Mouse (Mus musculus) limb, embryonic 15.5 days (tissue): Measurements from ENCODE around the gene Cela2a. TPM values are rescaled to one million over a fixed set of nuclear protein-coding genes. Genes with fewer than 3 reads are reported as not detected.
A peak's percentile ranks its signal among the peaks of the same experiment; 100 is the strongest.

Experiments used
- ATAC-seq: fragments of 200-750 bp; cut with Nextera tagmentation; 2 replicates; pipeline ENCODE4 v1.8.0; 2017; ENCODE audit warnings: low read depth, moderate TSS enrichment; ENCODE audit not compliant: insufficient number of reproducible peaks, low FRiP score, low TSS enrichment
- H3K27ac ChIP-seq: fragments of 300-500 bp; sonication (generic); 2 replicates; pipeline ENCODE4 v1.5.1; 2015; ENCODE audit warnings: moderate library complexity, mild to moderate bottlenecking, inconsistent platforms
- H3K27me3 ChIP-seq: fragments of 300-500 bp; sonication (generic); 2 replicates; pipeline ENCODE4 v1.6.1; 2015; ENCODE audit warnings: inconsistent platforms
- H3K36me3 ChIP-seq: fragments of 300-500 bp; sonication (generic); 2 replicates; pipeline ENCODE4 v1.6.1; 2015; ENCODE audit warnings: inconsistent platforms
- H3K4me1 ChIP-seq: fragments of 300-500 bp; sonication (generic); 2 replicates; pipeline ENCODE4 v1.6.1; 2015; ENCODE audit warnings: inconsistent platforms
- H3K4me2 ChIP-seq: fragments of 300-500 bp; sonication (generic); 2 replicates; pipeline ENCODE4 v1.6.1; 2015; ENCODE audit warnings: mild to moderate bottlenecking, inconsistent platforms
- H3K4me3 ChIP-seq: fragments of 300-500 bp; sonication (generic); 2 replicates; pipeline ENCODE4 v1.5.1; 2015; ENCODE audit warnings: mild to moderate bottlenecking, inconsistent platforms
- H3K9ac ChIP-seq: fragments of 300-500 bp; sonication (generic); 2 replicates; pipeline ENCODE4 v1.6.1; 2015; ENCODE audit warnings: inconsistent platforms
- H3K9me3 ChIP-seq: fragments of 300-500 bp; sonication (generic); 2 replicates; pipeline ENCODE4 v1.6.1; 2016; ENCODE audit warnings: inconsistent platforms
- WGBS: fragments of 180-500 bp; shearing (Covaris S2); methylation state at CpG from one replicate; pipeline ENCODE4 v1.1.7; 2015; 5-methylcytosine and 5-hydroxymethylcytosine counted together
- polyA plus RNA-seq: library from polyadenylated mRNA; unstranded; fragments of >200 nt; fragmentation: Nextera tagmentation; extraction: Ambion mirVana; gene quantifications from 2 replicates; pipeline ENCODE4 v1.2.1, GENCODE M21; 2015

The Cela2a gene
- polyA plus RNA-seq, 1 experiment from 2014 or later: not detected

DNA sequence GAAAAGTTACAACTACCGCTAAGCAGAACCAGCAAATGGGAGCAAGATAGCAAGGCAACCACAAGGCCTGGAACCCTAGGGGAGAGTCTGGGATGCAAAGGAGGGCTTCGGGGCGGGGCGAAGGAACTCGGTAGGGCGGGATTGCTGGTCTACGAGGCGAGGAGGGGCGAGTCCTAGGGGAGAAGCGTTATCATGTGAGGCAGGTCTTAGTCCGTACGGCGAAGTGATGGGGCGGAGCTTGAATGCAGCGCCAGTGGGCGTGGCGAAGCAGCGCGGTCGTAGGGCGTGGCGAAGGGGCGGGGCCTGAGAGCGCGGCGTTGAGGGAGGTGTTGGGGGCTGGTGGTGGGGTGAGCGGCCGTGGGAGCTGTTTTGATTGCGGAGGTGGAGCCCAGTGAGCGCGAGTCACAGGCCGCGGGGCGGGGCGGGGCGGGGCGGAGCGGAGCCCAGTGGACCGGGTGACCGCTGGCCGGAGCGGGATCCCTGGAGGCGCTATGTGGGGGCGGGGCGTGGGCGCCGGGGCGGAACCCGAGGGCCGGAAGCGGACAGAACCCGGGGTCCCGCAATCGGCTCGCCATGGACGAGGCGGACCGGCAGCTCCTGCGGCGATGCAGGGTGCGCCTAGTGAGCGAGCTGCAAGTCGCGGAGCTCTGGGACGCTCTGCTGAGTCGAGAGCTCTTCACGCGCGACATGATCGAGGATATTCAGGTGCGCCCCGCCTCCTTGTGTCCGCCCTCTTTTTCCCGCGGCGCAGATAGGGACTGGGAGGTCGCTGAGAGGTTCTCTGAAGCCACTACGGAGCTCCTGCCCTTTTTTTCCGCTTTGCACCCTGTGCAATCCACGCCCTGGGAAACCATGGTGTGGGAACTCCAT is 32.4 kb downstream of the Cela2a start, which contains the start of gene Casp9:
TSS of gene Casp9 (plus strand) at position 331 of the 870 bp plus-strand sequence.
- Histone ChIP-seq H3K9ac (peak within 1 kb of the TSS; percentile 53), H3K9me3 (no peaks in the 10 kb centered on the region), H3K36me3 (peaks cover 21% of the 10 kb centered on the region; the same call in 1 of the 2 replicates), H3K27ac (peak within 1 kb of the TSS; percentile 95), H3K27me3 (no peaks in the 10 kb centered on the region), H3K4me2 (peak within 1 kb of the TSS; percentile 54), H3K4me3 (peak within 1 kb of the TSS; percentile 74), H3K4me1 (peaks cover 30% of the 10 kb centered on the region)
- WGBS: under 1% methylated on average over 76 of the region's 80 CpGs
- ATAC-seq: peak; percentile 88

DNA sequence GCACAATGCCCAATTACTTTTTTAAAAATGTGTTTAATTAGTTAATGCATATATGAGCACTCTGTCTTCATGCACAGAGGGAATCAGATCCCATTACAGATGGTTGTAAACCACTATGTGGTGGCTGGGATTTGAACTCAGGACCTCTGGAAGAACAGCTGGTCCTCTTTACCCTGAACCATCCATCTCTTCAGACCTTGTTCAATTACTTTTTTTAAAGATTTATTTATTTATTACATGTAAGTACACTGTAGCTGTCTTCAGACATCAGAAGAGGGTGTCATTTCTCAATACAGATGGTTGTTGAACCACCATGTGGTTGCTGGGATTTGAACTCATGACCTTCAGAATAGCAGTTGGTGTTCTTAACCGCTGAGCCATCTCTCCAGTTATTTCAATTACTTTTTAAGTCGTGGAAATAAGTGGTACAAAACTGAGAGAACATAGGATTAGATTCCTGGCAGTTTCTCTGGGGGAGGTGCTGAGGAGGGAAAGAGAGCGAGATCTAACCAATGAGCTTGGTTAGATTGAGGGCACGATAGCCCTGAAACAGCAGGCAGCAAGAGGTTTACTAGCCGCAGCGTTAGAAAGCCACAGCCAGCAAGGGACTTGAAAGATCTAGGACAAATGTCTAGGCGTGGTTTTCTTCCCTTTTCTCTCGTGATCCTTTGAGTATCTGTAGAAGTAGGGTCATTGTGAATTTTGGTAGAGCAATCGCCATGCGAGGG is 33.2 kb downstream of the Cela2a start:
- 9% methylated on average over 10 of the region's 10 CpGs for WGBS
- peak overlapping the region; percentile 95 for H3K27ac ChIP-seq
- H3K4me3 ChIP-seq: peak overlapping the region; percentile 74
- H3K9ac ChIP-seq: peak overlapping the region; percentile 1; the same call in 1 of the 2 replicates
- H3K36me3 ChIP-seq: peaks cover 20% of the 10 kb centered on the region
- no peaks in the 10 kb centered on the region for H3K9me3 ChIP-seq
- no peak for ATAC-seq
- peak overlapping the region; percentile 54 for H3K4me2 ChIP-seq
- peaks cover 30% of the 10 kb centered on the region for H3K4me1 ChIP-seq
- H3K27me3 ChIP-seq: no peaks in the 10 kb centered on the region

DNA sequence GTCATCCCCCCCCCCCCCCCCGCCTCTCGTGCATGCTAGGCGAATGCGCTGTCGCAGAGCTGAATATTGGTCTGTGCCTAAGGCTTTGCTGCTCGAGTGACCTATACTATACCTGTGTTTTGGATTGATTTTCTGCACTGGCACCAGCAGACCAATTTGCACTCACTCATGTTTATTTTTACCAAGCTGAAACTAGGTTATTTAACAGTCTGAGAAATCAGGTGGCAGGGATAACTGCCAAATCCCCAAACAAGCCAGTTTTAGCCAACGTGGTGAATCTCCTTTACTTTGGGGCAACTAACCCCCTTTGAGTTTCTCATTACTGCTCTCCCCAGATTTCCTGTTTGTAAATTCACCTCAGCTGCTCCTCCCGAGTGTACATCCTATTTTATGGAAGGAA is 34.0 kb downstream of the Cela2a start:
- Histone ChIP-seq H3K27ac (no peak overlapping the region), H3K9ac (no peak overlapping the region), H3K4me3 (no peak overlapping the region), H3K4me2 (no peak overlapping the region), H3K4me1 (peaks cover 30% of the 10 kb centered on the region), H3K27me3 (no peaks in the 10 kb centered on the region), H3K9me3 (no peaks in the 10 kb centered on the region), H3K36me3 (peaks cover 16% of the 10 kb centered on the region)
- no peak for ATAC-seq
- 84% methylated on average over 8 of the region's 8 CpGs for WGBS

- 91% methylated on average over 7 of the region's 7 CpGs for WGBS
- Histone ChIP-seq H3K9ac (no peak overlapping the region), H3K4me2 (no peak overlapping the region), H3K4me1 (peaks cover 28% of the 10 kb centered on the region), H3K4me3 (no peak overlapping the region), H3K27ac (no peak overlapping the region), H3K9me3 (no peaks in the 10 kb centered on the region), H3K27me3 (no peaks in the 10 kb centered on the region), H3K36me3 (peaks cover 12% of the 10 kb centered on the region)
- ATAC-seq: no peak
These were observed 34.5 kb downstream of the Cela2a start for GRCm38 (mm10) chr4:141791486-141791885.

- Histone ChIP-seq H3K9me3 (no peaks in the 10 kb centered on the region), H3K36me3 (peaks cover 13% of the 10 kb centered on the region), H3K4me3 (peak within 1 kb of the TSS; percentile 94), H3K9ac (peak within 1 kb of the TSS; percentile 91), H3K4me1 (peaks cover 24% of the 10 kb centered on the region), H3K27me3 (no peaks in the 10 kb centered on the region), H3K27ac (peak within 1 kb of the TSS; percentile 80), H3K4me2 (peak within 1 kb of the TSS; percentile 73)
- ATAC-seq: peak; percentile 89
- WGBS: under 1% methylated on average over 41 of the region's 42 CpGs
These were observed 35.4 kb downstream of the Cela2a start, which contains the start of gene Dnajc16 for GRCm38 (mm10) chr4:141790524-141790990. Dnajc16 (minus strand) TSS chr4:141790931.

- Histone ChIP-seq H3K9me3 (no peaks in the 10 kb centered on the region), H3K27ac (no peak overlapping the region; the same call in 1 of the 2 replicates), H3K4me2 (peak overlapping the region; percentile 73), H3K9ac (peak overlapping the region; percentile 91), H3K27me3 (no peaks in the 10 kb centered on the region), H3K4me1 (peaks cover 19% of the 10 kb centered on the region; the same call in 1 of the 2 replicates), H3K36me3 (peaks cover 21% of the 10 kb centered on the region), H3K4me3 (peak overlapping the region; percentile 94)
- ATAC-seq: no peak
- WGBS: 52% methylated on average over 3 of the region's 3 CpGs
These were observed 36.3 kb downstream of the Cela2a start for GRCm38 (mm10) chr4:141789564-141790218.

GRCm38 (mm10) chr4:141787462-141787861 is 38.5 kb downstream of the Cela2a start:
- Histone ChIP-seq H3K4me1 (peaks cover 10% of the 10 kb centered on the region; the same call in 1 of the 2 replicates), H3K9me3 (no peaks in the 10 kb centered on the region), H3K4me3 (no peak overlapping the region), H3K4me2 (no peak overlapping the region), H3K27ac (0 out of 2 replicates have a peak overlapping the region, but pooled peaks have one; percentile 50), H3K9ac (no peak overlapping the region), H3K36me3 (peaks cover 43% of the 10 kb centered on the region), H3K27me3 (no peaks in the 10 kb centered on the region)
- WGBS: 82% methylated on average over 7 of the region's 7 CpGs
- no peak for ATAC-seq

- no peaks in the 10 kb centered on the region for H3K27me3 ChIP-seq
- H3K27ac ChIP-seq: peak overlapping the region; percentile 50
- peaks cover 47% of the 10 kb centered on the region for H3K36me3 ChIP-seq
- H3K4me2 ChIP-seq: no peak overlapping the region
- no peak overlapping the region for H3K9ac ChIP-seq
- WGBS: 41% methylated on average over 6 of the region's 6 CpGs
- peaks cover 10% of the 10 kb centered on the region; the same call in 1 of the 2 replicates for H3K4me1 ChIP-seq
- no peak overlapping the region for H3K4me3 ChIP-seq
- no peak for ATAC-seq
- H3K9me3 ChIP-seq: no peaks in the 10 kb centered on the region
These were observed 38.9 kb downstream of the Cela2a start for GRCm38 (mm10) chr4:141787046-141787445.

DNA sequence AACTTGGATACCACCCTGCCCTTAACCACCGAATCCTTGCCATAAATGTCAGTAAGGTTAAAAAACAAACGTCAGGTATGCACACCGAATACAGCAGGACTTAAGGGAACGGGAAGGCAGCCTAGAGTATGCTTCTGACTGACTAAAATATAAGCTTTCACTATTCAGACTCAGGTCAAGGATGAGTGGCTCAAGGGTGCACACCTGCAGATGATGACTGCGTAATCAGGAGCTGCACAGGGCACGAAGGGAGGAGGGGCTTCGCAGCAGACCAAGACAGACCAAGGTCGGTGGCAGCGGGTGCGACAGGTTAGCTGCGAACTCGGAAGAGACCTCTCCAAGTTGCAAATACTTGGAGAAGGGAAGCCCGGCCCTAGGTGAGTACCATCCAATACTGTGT is 39.8 kb downstream of the Cela2a start:
- no peak for ATAC-seq
- 90% methylated on average over 13 of the region's 13 CpGs for WGBS
- H3K4me2 ChIP-seq: no peak overlapping the region
- H3K4me1 ChIP-seq: peaks cover 8% of the 10 kb centered on the region; the same call in 1 of the 2 replicates
- H3K27ac ChIP-seq: peak overlapping the region; percentile 50; the same call in 1 of the 2 replicates
- H3K27me3 ChIP-seq: no peaks in the 10 kb centered on the region
- no peak overlapping the region for H3K4me3 ChIP-seq
- no peak overlapping the region for H3K9ac ChIP-seq
- H3K36me3 ChIP-seq: peaks cover 56% of the 10 kb centered on the region
- no peaks in the 10 kb centered on the region for H3K9me3 ChIP-seq

GRCm38 (mm10) chr4:141784835-141785234 is 41.1 kb downstream of the Cela2a start:
- peaks cover 69% of the 10 kb centered on the region for H3K36me3 ChIP-seq
- H3K9ac ChIP-seq: no peak overlapping the region
- H3K4me1 ChIP-seq: peaks cover 3% of the 10 kb centered on the region; the same call in 1 of the 2 replicates
- H3K27ac ChIP-seq: no peak overlapping the region
- H3K4me2 ChIP-seq: no peak overlapping the region
- H3K4me3 ChIP-seq: no peak overlapping the region
- no peaks in the 10 kb centered on the region for H3K9me3 ChIP-seq
- no peaks in the 10 kb centered on the region for H3K27me3 ChIP-seq
- ATAC-seq: no peak
- WGBS: 73% methylated on average over 5 of the region's 5 CpGs

- ATAC-seq: no peak
- Histone ChIP-seq H3K9me3 (no peaks in the 10 kb centered on the region), H3K4me3 (no peak overlapping the region), H3K36me3 (peaks cover 85% of the 10 kb centered on the region), H3K4me2 (no peak overlapping the region), H3K27me3 (no peaks in the 10 kb centered on the region), H3K27ac (no peak overlapping the region), H3K9ac (no peak overlapping the region), H3K4me1 (no peaks in the 10 kb centered on the region)
- 93% methylated on average over 8 of the region's 8 CpGs for WGBS
These were observed 44.6 kb downstream of the Cela2a start for GRCm38 (mm10) chr4:141781201-141781985.
